Mouse (Mus musculus): ENCODE measurements around the gene Gfpt1.

DNA sequence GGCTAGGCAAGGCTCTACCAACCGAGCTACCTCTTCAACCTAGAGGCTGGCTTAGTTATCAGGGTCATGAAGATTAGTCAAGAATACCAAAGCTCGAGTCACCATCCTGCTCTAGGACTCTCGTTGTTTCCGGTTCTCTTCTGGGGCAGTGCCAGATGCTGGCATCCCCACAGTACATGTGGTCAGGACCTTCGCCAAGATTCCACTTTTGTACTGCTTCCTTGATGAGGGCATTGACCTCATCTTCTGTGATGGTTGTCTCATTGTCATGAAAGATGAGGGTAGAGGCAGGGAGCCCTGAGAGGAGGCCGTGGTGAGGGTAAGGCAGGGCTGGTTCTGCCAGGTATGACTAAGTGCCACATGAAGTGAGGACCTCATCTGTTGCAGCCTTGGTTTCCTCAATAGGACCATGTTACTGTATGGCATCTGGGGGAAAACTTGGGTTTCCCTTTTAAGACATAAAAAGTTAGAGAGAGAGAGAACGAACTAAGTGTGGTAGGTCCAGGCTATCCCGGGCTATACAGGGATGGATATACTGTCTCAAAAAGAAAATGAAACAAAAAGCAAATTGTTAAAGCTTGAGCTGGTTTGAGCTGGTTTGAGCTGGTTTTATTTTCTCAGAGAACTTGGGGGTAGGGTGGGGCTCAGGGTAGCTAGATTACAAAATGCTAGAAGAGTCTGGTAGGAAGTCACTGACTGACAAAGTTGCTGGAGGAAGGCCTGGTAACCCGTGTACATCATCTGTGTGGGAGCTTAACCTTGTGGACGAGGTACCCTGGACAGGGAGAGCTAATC is 4.6 kb upstream of the Gfpt1 start:
- TF ChIP-seq CTCF (conservative IDR thresholded peaks at IDR 0.05; ENCODE audit: insufficient read depth, insufficient read length, low read depth, low read length) (no peak), POLR2A (IDR thresholded peaks at IDR 0.05; ENCODE audit: low read depth, low read length) (no peak)

Data from kidney, adult 2 months (tissue).